Mouse (Mus musculus): Measurements from ENCODE around the gene Skap1.
"Not testable (repeated sequence)": the region's sequence is repeated elsewhere in the genome, so short reads cannot be mapped to it uniquely, and the experiment has no call there.

The Skap1 gene

DNA sequence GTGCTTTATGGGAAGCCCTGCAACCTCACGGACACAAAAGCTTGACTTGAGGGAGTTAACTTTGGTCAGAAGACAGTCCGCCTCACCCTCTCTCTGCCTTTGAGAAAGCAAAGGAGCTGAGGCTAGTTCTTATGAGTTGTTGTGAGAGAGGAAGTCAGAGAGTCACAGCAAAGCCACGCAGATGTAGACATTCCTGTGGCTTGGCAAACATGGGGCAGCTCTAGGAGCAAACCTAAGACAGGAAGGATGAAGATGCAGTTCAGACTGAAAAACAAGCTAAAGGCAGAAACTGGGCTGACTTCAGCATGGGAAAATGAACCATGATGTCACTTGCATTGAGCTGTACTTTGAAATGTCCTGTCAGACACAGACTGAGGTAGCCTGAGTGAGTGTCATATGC, 283.2 kb downstream of the Skap1 start:
- no peak for DNase-seq (ENCODE audit: low spot score in 2 of 2)

DNA sequence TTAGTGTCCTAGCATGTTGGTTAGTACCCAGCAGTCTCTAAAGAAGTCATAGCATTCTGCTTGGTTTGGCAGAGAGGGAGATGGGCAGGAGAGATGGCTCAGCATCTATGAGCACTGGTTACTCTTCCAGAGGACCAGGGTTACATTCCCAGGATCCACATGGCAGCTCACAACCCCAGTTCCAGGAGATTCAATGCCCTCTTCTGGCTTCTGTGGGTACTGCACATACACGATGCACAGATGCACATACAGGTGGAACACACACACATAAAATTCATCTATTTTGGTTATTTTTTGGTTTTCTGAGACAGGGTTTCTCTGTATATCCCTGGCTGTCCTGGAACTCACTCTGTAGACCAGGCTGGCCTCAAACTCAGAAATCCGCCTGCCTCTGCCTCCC, 290.9 kb downstream of the Skap1 start:
- no peak for DNase-seq (ENCODE audit: low spot score in 2 of 2)

DNA sequence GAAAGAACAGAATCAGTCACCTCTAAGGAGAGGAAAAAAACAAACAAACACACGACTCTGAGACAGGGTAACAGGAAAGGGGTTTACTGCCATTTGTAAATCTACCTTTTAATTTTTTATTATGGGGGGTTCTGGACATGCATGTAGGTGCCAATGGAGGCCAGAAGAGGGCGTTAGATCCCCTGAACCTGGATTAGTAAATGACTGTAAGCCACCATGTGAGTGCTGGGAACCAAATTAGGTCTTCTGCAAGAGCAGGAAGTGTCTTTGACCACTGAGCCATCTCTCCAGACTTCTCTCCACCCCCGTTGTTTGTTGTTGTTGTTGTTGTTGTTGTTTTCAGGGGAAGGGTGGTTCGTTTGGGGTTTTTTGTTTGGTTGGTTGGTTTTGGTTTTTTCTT, 293.0 kb downstream of the Skap1 start:
- no peak for DNase-seq (ENCODE audit: low spot score in 2 of 2)

DNA sequence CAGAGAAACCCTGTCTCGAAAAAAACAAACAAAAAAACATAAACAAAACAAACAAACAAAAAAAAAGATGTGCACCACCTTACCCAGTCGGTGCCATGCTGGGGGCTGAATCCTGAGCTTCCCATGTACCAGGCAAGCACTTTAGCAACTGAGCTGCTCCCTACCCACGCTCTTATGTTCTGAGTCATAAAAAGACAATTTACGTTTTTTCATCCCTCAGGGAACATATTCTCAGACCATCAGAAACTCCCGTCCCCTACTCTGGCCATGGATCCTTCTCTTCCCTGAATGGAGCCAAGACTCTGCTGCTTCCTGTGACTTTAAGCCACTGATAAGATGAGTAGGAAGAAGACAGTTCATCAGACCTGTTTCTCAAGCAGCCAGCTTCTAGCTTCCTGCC, 294.0 kb downstream of the Skap1 start:
- no peak for DNase-seq (ENCODE audit: low spot score in 2 of 2)

DNA sequence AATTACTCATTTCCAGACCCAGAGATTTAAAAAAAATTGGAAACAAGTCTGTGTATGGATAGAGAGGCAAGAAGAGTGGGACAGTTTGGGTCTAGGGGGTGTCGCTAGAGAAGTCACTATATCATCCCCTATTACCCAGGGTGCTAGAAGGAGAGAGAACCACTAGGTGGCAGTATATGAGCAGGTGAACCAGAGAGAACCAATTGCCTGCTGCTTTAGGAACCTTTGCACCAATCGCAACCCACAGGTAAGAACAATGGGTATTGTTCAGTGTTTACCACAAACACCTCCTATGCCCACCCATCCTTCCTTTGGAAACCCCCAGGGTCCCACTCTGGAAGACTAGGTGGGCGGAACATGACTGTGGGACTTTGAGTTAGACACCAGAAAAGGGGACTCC, 295.6 kb downstream of the Skap1 start:
- no peak for DNase-seq (ENCODE audit: low spot score in 2 of 2)

DNA sequence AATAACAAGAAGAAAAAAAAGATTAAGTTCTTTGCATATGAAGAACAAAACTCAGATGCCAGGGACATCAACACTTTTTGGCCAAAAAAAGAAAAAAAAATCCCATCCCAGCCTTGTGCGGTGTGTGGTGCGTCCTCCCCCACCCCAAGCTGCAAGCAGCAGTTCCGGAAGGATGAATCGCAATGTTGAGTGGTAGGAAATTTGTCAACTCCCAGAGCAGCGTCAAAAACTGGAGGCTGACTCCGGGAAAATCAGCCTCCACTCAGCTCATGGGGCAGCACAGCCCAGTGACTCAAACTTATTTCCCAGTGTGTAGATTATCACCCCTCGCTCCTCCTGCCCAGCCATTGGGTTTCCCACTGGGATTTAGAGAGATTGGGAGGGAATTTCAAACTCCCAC, 297.6 kb downstream of the Skap1 start:
- no peak for DNase-seq (ENCODE audit: low spot score in 2 of 2)

DNA sequence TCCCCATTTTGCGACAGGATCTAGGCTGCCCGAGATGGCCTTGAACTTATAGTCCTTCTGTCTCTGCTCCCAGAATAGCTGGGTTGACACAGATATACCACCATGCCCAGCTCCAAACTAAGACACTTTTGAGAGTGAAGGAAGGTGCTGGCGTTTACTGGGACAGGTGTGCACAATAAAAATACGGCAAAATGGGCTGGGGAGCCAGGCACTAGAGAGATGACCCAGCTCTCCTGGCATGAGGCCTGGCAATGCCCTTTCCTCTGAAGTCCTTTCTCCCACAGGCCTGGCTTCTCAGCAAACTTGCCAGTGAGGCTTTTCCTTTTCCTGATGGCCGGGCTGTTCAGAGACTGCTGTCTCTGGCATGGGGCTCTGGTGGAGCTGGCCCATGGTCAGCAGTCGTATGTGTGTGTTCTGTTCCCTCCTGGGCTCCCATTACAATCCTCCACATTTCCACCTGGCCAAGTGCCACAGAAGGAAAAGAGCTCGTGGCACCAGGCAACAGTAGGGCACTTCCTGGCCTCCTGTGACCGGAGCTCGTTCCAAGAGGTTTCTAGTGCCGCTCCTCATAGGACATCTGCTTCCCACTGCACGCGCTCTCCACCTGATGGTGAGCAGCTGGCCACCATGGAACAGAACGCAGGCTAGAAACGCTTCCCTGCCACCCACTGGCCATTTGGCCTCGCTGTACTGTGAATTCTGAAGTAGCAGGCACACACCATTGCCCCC, 298.5 kb downstream of the Skap1 start:
- DNase-seq (ENCODE audit: low spot score in 2 of 2): no peak

DNA sequence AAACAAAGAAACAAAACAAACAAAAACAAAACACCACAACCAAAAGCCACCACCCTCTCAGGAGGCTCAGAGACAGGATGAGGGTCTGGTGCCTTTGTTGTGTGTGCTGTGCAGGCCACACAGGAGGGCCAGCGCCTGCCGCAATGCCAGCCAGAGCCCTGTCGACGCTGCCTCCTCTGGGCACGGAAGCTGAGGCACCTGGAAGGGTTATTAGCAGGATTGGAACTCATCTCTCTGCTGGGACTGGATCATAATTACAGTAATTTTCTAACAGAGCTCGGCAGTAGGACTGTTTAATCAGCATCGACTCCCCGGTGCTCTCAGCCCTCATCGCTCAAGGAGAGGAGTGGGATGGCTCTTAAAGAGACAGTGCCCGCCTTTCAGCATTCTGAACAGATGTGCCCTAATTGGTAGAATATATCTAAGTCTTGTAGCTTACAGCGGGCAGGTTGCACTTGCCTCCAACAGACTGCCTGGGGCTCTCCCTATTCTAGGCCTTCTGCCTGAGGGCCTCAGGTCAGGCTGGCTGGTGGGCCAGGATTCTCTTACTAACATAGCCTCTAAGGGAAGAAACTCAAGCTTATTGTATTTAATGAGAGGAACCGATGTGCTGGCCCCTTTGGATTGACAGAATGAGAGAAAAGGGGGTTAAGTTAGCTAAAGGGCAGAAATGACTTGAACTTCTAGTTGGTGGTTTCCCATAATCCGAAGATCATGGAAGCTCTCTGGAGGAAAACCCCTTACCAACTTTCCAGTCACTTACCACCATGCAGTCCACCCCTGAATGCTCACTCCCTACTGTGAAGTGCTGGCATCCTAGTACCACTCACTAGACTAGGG, 300.3 kb downstream of the Skap1 start:
- DNase-seq (ENCODE audit: low spot score in 2 of 2): no peak

DNA sequence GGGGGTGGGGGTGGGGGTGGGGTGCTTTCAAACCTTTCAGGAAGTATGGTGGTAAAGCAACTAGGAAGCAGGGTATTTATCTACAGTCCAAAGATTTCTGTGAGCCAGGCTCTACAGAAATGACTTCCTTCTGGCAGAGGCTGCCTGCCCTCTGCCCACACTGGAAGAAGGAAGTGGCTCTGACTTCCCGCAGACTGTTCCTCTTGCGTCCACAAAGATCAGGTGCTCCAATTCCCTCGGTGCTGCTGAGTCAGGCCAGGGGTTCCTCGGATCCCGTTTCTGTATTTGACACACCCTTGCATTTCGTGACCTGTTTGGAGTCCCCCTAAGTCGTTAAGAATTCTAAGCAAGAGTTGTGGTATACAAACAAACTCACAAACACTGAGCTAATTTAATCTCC, 301.3 kb downstream of the Skap1 start:
- no peak for DNase-seq (ENCODE audit: low spot score in 2 of 2)

DNA sequence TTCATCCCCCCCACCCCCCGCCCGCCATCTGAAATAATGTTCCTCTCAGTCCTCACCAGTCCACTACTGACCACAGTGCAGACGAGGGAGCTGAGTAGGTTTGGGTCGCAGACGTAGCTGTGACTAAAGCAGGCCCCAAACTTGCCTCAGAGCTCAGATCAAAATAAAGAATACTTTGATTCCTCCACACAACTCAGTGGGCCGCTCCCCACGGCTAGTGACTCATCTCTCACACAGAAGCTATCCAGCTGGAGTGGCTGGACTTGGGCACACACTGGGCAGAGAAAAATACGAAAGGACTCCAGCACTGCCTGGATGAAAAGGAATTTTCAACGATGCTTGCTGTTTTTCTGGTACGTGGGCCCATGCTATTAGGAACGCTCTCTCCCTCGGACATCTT, 302.2 kb downstream of the Skap1 start:
- DNase-seq (ENCODE audit: low spot score in 2 of 2): no peak

DNA sequence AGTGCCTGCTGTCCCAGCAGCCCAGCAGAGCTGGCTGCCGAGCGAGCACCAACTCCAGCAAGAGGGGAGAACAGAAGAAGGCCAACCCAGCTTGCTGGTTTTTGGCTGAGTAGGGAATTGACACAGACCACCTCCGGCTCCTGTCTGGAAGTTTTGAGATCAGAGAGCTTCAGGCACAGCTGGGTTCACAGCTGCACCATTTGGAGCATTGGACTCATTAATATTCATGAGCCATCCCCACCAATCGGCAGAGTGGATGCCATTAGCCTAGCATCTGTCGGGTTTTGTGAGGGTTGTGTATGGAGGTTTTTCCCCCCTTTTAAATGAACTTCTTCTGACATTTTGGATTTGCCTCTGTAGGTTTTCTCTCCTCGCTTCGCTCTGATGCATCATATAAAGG, 302.7 kb downstream of the Skap1 start:
- no peak for DNase-seq (ENCODE audit: low spot score in 2 of 2)

DNA sequence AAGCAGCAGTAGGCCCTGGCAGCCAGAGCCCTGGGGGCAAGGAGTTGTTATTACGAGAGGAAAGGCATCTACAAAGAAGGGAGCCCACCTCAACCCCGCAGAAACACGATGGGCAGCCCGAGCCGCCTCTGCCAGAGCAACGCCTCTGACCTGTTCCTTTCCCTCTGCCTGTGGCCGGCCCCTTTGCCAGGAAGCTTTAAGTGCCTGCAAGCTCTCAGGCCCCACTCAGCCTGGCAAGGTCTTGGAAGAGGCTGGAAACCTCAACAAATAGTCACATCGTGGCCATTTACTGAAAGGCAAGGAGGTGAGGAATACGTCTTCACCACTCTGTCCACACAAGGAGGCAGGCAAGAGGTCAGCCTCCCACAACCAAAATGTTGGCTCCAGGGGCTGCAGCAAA, 303.8 kb downstream of the Skap1 start:
- no peak for DNase-seq (ENCODE audit: low spot score in 2 of 2)

DNA sequence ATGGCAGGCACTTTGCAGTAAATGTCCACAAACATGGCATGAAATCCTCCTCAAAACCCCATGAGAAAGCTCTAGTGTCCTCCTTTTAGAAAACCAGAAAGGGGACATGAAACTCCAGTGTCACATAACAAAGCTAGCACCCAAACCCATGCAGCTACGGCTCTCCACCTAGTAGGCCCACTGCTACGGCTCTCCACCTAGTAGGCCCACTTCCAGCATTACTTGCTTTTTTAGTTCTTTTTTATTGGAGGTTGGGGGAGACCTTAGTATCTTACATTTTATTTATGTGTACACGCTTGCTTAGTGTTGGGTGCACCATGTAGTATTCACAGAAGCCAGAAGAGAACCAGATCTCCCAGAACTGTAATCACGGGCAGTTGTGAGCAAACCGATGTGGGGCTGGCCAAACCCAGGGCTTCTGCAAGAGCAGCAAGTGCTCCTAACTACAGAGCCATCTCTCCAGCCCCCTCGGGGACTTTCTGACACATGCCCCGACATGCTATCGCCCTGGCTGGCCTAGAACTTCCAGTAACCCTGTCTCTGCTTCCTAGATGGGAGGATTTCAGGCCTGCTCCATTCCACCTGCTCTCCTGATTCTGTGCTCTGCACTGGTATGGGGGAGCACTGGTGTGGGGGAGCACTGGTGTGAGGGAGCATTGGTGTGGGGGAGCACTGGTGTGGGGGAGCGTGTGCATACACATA, 307.0 kb downstream of the Skap1 start:
- DNase-seq (ENCODE audit: low spot score in 2 of 2): no peak

DNA sequence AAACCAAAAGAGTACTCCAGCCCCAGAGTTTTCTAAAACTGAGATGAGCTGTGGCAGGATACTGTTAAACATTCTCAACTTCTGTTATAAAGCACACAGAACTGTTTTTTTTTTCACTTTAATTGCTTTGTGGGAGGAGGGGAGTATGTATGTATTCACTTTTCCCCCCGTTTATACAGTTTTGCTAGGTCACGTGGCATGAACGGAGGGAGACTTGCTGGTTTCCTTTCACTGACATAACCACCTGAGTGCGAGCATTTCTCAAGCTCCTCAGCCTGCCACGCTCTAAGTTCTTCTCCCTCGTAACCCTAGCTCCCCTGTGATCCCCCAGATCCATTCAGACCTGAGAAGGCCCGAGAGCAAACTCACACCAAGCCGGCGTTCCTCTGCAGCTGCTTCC, 308.0 kb downstream of the Skap1 start:
- DNase-seq (ENCODE audit: low spot score in 2 of 2): no peak

DNA sequence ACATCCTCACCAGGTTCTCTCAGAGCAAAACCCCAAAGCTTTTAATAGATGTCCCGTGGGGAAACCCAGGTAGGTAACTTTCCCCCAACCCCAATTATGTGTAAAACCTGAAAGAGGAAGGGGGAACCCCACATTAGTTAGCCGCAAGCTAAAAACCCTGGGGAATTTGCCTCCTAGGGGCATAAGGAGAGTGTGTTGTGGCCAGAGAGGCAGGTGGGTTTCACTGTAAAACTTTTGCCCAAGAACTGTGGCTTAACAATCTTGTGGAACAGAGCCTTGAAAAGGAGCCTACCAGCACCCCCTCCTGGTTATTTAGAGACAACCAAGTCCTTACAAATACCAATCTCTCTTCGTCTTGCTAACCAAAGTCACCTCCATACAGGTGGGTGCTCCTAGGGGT, 310.1 kb downstream of the Skap1 start:
- no peak for DNase-seq (ENCODE audit: low spot score in 2 of 2)

DNA sequence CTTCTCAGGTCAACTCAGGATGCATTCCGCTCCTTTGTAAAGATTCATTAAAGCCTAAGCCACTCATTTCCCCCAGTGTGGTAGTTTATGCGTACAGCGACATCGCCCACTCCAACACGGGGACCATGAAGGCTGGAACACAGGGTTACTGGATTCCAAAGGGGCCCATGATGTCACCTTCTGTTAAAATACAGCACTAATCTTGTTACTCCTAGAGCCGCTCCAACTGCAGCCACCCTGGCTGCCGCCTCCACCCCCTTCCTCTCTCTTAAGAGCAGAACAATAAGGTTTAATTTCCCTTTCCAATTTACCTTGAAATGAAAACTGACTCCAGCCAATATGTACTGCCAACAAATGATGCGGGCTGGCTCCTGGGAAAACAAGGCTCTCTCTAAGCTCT, 310.7 kb downstream of the Skap1 start:
- DNase-seq (ENCODE audit: low spot score in 2 of 2): no peak

DNA sequence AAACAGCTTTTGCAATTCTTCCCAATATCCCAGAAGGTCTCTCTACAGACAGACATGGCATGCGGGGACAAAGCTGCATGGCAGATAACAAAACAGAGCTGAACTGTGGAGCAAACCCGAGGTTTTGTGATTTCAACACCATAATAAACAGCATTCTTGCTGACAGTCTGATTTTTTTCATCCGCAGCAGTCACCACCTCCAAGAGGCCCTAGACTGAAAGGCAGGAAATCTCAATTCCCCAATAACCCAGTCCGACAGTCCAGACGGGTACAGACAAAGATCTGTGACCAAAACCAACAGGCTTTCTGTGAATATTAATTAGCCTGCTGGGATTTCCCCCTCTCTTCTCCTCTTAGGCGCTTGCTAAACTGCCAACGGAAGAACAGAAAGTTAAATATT, 311.3 kb downstream of the Skap1 start:
- no peak for DNase-seq (ENCODE audit: low spot score in 2 of 2)

DNA sequence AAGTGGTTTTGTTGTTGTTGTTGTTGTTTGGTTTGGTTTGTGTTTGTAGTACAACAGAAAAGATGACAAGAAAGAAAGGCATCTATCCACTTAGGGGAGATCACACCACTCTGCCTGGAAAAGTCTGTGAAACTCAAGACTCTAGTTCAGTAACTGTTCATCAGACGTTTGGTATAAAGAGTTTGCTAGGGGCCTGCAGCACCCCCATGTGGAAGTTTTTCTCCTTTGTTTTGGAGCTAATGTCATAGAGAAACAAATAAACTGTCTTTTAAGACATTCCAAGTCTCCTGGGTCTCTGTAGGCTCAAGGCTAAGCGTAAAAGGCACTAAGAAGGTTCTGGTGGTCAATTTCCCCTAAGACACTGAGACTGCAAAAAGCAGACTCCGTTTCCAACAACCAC, 311.7 kb downstream of the Skap1 start:
- DNase-seq (ENCODE audit: low spot score in 2 of 2): no peak

DNA sequence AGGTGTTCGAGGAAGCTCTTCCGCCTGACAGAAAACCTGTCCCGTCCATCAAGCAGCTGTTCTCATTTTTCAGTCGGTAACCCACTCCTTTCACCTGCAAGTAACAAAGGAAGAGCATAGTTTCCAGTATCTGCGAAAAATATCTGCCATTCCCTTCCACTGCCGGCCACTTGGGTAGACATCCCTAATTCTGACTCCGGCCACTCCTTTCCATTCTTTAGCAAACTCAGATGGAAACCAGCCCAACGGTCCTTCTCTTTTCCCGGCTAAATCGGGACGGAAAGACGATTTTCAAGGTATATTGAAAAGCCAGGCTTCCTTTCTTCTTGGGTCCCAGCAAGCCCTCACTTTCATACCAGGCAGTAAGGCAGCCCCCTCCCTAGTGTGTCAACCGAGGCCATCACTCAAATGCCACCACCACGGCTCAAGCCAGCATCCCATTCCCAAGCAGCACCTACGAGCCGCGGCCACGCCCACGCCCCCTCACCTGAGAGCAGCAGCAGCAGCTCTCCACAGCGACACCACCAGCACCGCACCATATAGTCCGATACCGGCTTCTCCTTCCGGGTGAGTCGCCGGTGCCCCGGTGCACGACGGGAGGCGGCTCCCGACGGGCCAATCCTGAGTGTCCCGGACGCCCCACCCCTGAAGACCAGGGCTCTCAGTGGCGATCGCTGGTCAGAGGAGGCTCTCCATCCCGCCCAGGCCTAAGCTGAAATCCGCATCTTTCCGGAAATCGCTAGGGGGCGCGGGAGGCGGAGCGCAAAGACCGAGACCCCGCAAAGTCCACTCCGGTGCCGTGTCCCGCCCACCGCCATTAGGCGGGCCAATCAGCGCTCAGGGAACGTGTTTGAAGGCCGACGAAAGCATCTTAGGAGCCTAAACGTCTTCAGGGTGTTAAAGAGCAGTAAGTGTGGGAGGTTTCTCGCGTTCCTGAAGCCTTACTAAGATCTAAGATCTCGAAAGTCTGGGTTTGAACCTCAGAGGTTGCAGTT, 312.9 kb downstream of the Skap1 start, which contains the start of gene Snx11:
Snx11 (minus strand) TSS at position 592 of the 995 bp plus-strand sequence.
- peak; percentile 97 to 99 for DNase-seq (ENCODE audit: low spot score in 2 of 2)

DNA sequence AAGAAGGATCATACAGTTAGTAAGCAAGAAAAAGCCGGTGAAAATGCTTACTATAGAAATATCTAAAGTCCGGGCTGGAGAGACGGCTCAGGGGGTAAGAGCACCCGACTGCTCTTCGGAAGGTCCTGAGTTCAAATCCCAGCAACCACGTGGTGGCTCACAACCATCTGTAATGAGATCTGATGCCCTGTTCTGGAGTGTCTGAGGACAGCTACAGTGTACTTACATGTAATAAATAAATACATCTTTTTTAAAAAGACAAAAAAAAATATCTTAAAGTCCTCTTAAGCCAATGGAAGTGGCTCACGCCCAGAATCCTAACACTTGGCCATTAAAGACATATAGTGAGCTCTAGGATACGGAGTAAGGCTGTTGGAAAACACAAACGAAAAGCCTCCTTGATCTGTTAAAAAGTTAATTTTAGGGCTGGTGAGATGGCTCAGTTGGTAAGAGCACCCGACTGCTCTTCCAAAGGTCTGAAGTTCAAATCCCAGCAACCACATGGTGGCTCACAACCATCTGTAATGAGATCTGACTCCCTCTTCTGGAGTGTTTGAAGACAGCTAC, 313.8 kb downstream of the Skap1 start:
- not testable (repeated sequence) for DNase-seq (ENCODE audit: low spot score in 2 of 2)

DNA sequence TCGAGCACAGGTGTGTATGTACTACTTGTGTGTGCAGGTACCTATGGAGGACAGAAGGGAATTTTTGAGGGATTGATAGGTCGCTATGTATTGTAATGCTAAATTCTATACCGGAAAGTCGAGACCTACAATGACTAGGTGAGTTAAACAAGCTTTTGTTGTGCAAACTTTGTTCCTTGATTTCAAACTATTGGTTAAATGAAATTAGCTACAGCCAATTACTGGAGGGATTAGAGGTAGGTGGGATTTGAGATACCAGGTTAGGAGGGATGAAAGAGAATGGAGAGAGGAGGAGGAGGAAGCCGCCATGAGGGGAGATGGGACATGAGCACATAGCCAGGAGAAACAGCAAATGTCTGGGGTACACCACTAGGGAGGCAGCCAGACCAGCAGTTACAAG, 315.9 kb downstream of the Skap1 start:
- DNase-seq (ENCODE audit: low spot score in 2 of 2): no peak

Measured in frontal cortex, postnatal 25 days (tissue).